Mouse (Mus musculus) frontal cortex, postnatal 36 days (tissue): Measurements from ENCODE around the gene Gm49673.
"Not testable (repeated sequence)": the region's sequence is repeated elsewhere in the genome, so short reads cannot be mapped to it uniquely, and the experiment has no call there.

Experiments
- DNase-seq, 2 experiments: peaks; one replicate each; pipeline ENCODE4 v3.0.0; 2022; ENCODE audit warnings: low spot score in 2 of 2

Gm49673 gene

DNA sequence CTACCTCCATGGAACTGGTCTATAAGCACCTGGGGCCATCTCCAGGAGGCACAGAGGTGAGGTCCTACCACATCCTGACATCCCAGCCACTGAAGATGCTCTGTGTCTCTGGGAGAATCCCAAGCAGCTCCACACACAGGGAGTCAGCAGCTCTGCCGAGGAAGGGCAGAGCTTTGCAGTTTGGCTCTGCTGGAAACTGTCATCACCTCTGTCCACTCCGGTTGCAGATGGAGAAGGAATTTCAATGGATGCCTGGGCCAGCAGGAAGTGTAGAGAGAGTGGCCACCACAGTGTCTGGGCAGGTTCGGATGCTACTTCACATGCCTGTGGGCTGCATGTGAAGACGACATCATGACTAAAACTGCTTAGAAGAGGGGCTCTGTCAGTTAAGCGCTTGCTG is 106.4 kb downstream of the Gm49673 start:
- DNase-seq, result not testable (repeated sequence)

GRCm38 (mm10) chr17:8039916-8040635 is 107.5 kb downstream of the Gm49673 start:
- not testable (repeated sequence) for DNase-seq

GRCm38 (mm10) chr17:8036976-8037375 is 110.6 kb downstream of the Gm49673 start:
- not testable (repeated sequence) for DNase-seq
